ENCODE assay signal across 13 mouse cellular contexts in genomic region chr15:61787046-61787445, GRCm38 (mm10).
DNase-seq lines count a peak whose midpoint lies in the region.
"Had no signal": no experiment of that assay in that cellular context is flagged by ENCODE, and none has a peak within 500 bp of the region (broad histone marks: within the 10 kb centered on the region; RNA-seq: fewer than 3 reads in every experiment).

No protein-coding gene starts in this region.

- DNase-seq in frontal cortex, adult 2 months (ENCODE audit: extremely low spot score in 1 of 2, low spot score in 1 of 2) = peak; percentile 23 to 63
- no peak for DNase-seq in frontal cortex, postnatal 14 days (ENCODE audit: low spot score in 2 of 2)
- DNase-seq in left cerebral cortex, adult 11 months (ENCODE audit: low spot score) = peak; percentile 8
- no peak for DNase-seq in left cerebral cortex, postnatal 36 days (ENCODE audit: low spot score in 2 of 2)
- peak; percentile 73 for DNase-seq in brain, adult 2 months (ENCODE audit: low read depth, low spot score)
- no peak for DNase-seq in cerebellum, adult 18-20 months
- DNase-seq: adrenal gland, adult 8-10 months; adrenal gland, postnatal 25 days; cerebellum, adult 2 months; cerebellum, adult 9-11 months; cerebellum, postnatal 25 days; forebrain, postnatal 0 days; gastrocnemius, postnatal 25 days had no signal

- intact Hi-C loops in left cerebral cortex, postnatal 36 days (cut with DNase I) = no loop called here

Comparison
In these comparisons a context has a peak if more than half of its experiments do, and no peak if none do; other contexts are left out.
1. DNase-seq: peak in frontal cortex, adult 2 months (2 of 2), left cerebral cortex, adult 11 months (single experiment) and brain, adult 2 months (single experiment); none in frontal cortex, postnatal 14 days (0 of 2), left cerebral cortex, postnatal 36 days (0 of 2) and cerebellum, adult 18-20 months (0 of 2).